In the genomic region with DNA sequence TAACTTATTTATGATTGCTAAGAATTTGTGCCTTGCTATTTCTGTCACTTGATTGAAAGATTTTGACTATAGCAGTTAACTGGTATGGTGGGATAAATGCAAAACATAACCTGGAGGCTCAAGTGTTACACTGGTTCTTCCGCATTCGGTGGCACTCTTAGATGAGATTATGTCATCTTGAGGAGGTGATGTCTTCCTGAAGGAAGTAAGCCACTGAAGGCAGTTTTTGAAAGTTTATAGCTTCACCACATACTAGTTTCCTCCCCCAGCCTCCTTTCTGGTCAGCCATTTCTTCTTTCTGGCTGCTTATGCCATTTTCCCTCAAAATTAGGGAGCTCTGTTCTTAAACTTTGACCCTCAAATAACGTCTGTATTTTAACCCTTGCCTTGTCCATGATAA, we compare ENCODE assay signal across 17 mouse cellular contexts.
"Had no signal": no experiment of that assay in that cellular context is flagged by ENCODE, and none has a peak within 500 bp of the region (broad histone marks: within the 10 kb centered on the region; RNA-seq: fewer than 3 reads in every experiment).

No protein-coding gene starts in this region.

- H3K4me1 ChIP-seq: midbrain, embryonic 15.5 days had no signal

- DNase-seq: lung, adult 18-20 months; lung, postnatal 10 days; lung, postnatal 4 days; retina, postnatal 1 day; right cerebral cortex, adult 18-20 months; right cerebral cortex, postnatal 25 days; right cerebral cortex, postnatal 4 days; spleen, adult 18-20 months; thymus, adult 18-20 months; thymus, postnatal 14 days; thymus, postnatal 36 days had no signal

- H3K4me2 ChIP-seq: lung, embryonic 14.5 days; midbrain, embryonic 11.5 days; midbrain, embryonic 13.5 days; midbrain, embryonic 15.5 days; neural tube, embryonic 12.5 days had no signal

- H3K9me3 ChIP-seq: megakaryocyte, embryonic 14.5 days; midbrain, embryonic 13.5 days; midbrain, embryonic 15.5 days; neural tube, embryonic 12.5 days had no signal

- H3K4me3 ChIP-seq: megakaryocyte, embryonic 14.5 days; midbrain, embryonic 13.5 days; midbrain, embryonic 15.5 days; neural tube, embryonic 12.5 days had no signal

- H3K27ac ChIP-seq: midbrain, embryonic 13.5 days; midbrain, embryonic 15.5 days; neural tube, embryonic 12.5 days had no signal

- H3K27me3 ChIP-seq: megakaryocyte, embryonic 14.5 days; midbrain, embryonic 13.5 days; midbrain, embryonic 15.5 days; neural tube, embryonic 12.5 days had no signal

- H3K36me3 ChIP-seq: midbrain, embryonic 13.5 days; midbrain, embryonic 15.5 days; neural tube, embryonic 12.5 days had no signal

- ATAC-seq: midbrain, embryonic 13.5 days; midbrain, embryonic 15.5 days had no signal

- H3K9ac ChIP-seq: lung, embryonic 14.5 days; midbrain, embryonic 13.5 days; midbrain, embryonic 15.5 days; neural tube, embryonic 12.5 days had no signal
